Mouse (Mus musculus): Measurements from ENCODE around the gene Hoxa11. TPM values are rescaled to one million over a fixed set of nuclear protein-coding genes. Genes with fewer than 3 reads are reported as not detected.

The Hoxa11 gene
- polyA plus RNA-seq, 1 experiment from 2014 or later, result not detected

- no peak for ATAC-seq (ENCODE audit: low FRiP score, low TSS enrichment)
- no peak overlapping the region for H3K4me3 ChIP-seq (ENCODE audit: low read depth, low read length)
- DNase-seq (ENCODE audit: low spot score), result no peak
- TF ChIP-seq CTCF (IDR thresholded peaks at IDR 0.05; ENCODE audit: low read depth) (no peak), EP300 (optimal IDR thresholded peaks at IDR 0.05) (no peak)
- H3K27ac ChIP-seq (replicated peaks), result no peak overlapping the region
- no peaks in the 10 kb centered on the region for H3K9me3 ChIP-seq (ENCODE audit: control insufficient read depth, low read length)
- 5% methylated on average over 38 of the region's 38 CpGs for WGBS
- no peaks in the 10 kb centered on the region for H3K4me1 ChIP-seq (replicated peaks; ENCODE audit: control insufficient read depth, insufficient read depth)
- H3K36me3 ChIP-seq (ENCODE audit: control insufficient read depth, insufficient read depth, low read length), result no peaks in the 10 kb centered on the region
- H3K9ac ChIP-seq (ENCODE audit: low read length), result no peak overlapping the region
- H3K27me3 ChIP-seq (ENCODE audit: control insufficient read depth, insufficient read depth, low read length), result peaks cover 41% of the 10 kb centered on the region
- H3K4me2 ChIP-seq (replicated peaks; ENCODE audit: low read depth), result no peak overlapping the region
Observed at GRCm38 (mm10) chr6:52228475-52229465, 16.8 kb downstream of the Hoxa11 start.

GRCm38 (mm10) chr6:52227470-52228222, 18.0 kb downstream of the Hoxa11 start:
- TF ChIP-seq CTCF (IDR thresholded peaks at IDR 0.05; ENCODE audit: low read depth) (no peak), EP300 (optimal IDR thresholded peaks at IDR 0.05) (no peak)
- H3K9me3 ChIP-seq (ENCODE audit: control insufficient read depth, low read length), result no peaks in the 10 kb centered on the region
- H3K27me3 ChIP-seq (ENCODE audit: control insufficient read depth, insufficient read depth, low read length), result peaks cover 37% of the 10 kb centered on the region
- H3K27ac ChIP-seq (replicated peaks), result no peak overlapping the region
- ATAC-seq (ENCODE audit: low FRiP score, low TSS enrichment) (no peak), DNase-seq (ENCODE audit: low spot score) (no peak)
- H3K4me3 ChIP-seq (ENCODE audit: low read depth, low read length), result no peak overlapping the region
- whole genome bisulfite sequencing, result 7% methylated on average over 11 of the region's 11 CpGs
- no peaks in the 10 kb centered on the region for H3K4me1 ChIP-seq (replicated peaks; ENCODE audit: control insufficient read depth, insufficient read depth)
- no peak overlapping the region for H3K4me2 ChIP-seq (replicated peaks; ENCODE audit: low read depth)
- H3K36me3 ChIP-seq (ENCODE audit: control insufficient read depth, insufficient read depth, low read length), result no peaks in the 10 kb centered on the region
- H3K9ac ChIP-seq (ENCODE audit: low read length), result no peak overlapping the region

- DNase-seq (ENCODE audit: low spot score), result no peak
- no peak for ATAC-seq (ENCODE audit: low FRiP score, low TSS enrichment)
- WGBS, result 8% methylated on average over 26 of the region's 26 CpGs
- Histone ChIP-seq H3K4me1 (replicated peaks; ENCODE audit: control insufficient read depth, insufficient read depth) (no peaks in the 10 kb centered on the region), H3K27me3 (ENCODE audit: control insufficient read depth, insufficient read depth, low read length) (peaks cover 44% of the 10 kb centered on the region), H3K36me3 (ENCODE audit: control insufficient read depth, insufficient read depth, low read length) (no peaks in the 10 kb centered on the region), H3K9me3 (ENCODE audit: control insufficient read depth, low read length) (no peaks in the 10 kb centered on the region), H3K4me2 (replicated peaks; ENCODE audit: low read depth) (no peak overlapping the region), H3K4me3 (ENCODE audit: low read depth, low read length) (no peak overlapping the region), H3K27ac (replicated peaks) (no peak overlapping the region), H3K9ac (ENCODE audit: low read length) (no peak overlapping the region)
- TF ChIP-seq CTCF (IDR thresholded peaks at IDR 0.05; ENCODE audit: low read depth) (no peak), EP300 (optimal IDR thresholded peaks at IDR 0.05) (no peak)
Observed at GRCm38 (mm10) chr6:52226569-52227257, 18.9 kb downstream of the Hoxa11 start.

DNA sequence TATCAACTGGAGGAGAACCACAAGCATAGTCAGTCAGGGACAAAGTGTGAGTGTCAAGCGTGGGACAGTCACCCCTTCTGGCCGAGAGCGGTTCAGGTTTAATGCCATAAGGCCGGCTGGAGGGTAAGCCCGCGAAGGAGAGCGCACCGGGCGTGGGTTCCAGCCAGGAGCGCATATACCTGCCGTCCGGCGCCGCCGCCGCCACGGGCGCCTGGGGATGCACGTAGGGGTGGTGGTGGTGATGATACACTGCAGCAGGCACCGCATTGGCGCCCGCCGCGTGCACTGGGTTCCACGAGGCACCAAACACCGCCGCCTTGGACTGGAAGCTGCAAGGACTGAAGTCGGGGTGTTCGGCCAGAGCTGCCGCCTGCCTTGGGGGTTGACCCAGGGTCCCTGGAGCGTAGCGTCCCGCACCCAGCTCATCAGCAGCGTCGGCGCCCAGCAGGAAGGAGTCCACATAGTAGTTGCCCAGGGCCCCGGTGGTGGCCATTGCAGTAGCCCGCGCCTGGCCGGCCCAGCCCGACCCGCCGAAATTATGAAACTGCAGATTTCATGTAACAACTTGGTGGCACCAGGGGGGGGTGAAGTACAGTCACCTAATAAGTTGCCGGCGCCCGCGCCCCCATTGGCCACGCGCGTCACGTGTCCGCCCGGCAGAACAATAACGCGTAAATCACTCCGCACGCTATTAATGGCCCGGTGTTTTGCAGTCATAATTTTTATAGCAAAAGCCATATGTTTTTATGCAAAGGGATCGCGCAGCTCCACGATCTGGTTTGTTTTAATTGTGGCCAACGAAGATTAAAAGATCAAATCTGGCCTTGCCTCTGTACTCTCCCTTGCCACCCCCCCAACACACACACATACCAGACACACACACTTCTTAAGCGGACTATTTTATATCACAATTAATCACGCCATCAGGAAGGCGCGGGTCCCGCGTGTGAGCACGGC, 19.7 kb downstream of the Hoxa11 start:
- no peaks in the 10 kb centered on the region for H3K4me1 ChIP-seq (replicated peaks; ENCODE audit: control insufficient read depth, insufficient read depth)
- ATAC-seq (ENCODE audit: low FRiP score, low TSS enrichment) (no peak), DNase-seq (ENCODE audit: low spot score) (no peak)
- peaks cover 46% of the 10 kb centered on the region for H3K27me3 ChIP-seq (ENCODE audit: control insufficient read depth, insufficient read depth, low read length)
- no peak overlapping the region for H3K4me3 ChIP-seq (ENCODE audit: low read depth, low read length)
- 3% methylated on average over 67 of the region's 69 CpGs for WGBS
- H3K9ac ChIP-seq (ENCODE audit: low read length), result no peak overlapping the region
- H3K9me3 ChIP-seq (ENCODE audit: control insufficient read depth, low read length), result no peaks in the 10 kb centered on the region
- peak overlapping the region; percentile 25; the same call in 1 of the 2 replicates for H3K4me2 ChIP-seq (replicated peaks; ENCODE audit: low read depth)
- no peak overlapping the region for H3K27ac ChIP-seq (replicated peaks)
- no peak for TF ChIP-seq EP300 (optimal IDR thresholded peaks at IDR 0.05)
- no peak for TF ChIP-seq CTCF (IDR thresholded peaks at IDR 0.05; ENCODE audit: low read depth)
- no peaks in the 10 kb centered on the region for H3K36me3 ChIP-seq (ENCODE audit: control insufficient read depth, insufficient read depth, low read length)
